Mouse (Mus musculus) limb, embryonic 11.5 days (tissue): Measurements from ENCODE around the gene Ovca2. TPM values are rescaled to one million over a fixed set of nuclear protein-coding genes. Genes with fewer than 3 reads are reported as not detected.
A peak's percentile ranks its signal among the peaks of the same experiment; 100 is the strongest.

Experiments
- ATAC-seq: fragments of 200-750 bp; cut with Nextera tagmentation; 2 replicates; pipeline ENCODE4 v1.8.0; 2017; ENCODE audit warnings: low read depth; ENCODE audit not compliant: insufficient number of reproducible peaks, low FRiP score, low TSS enrichment
- DNase-seq: peaks from one replicate; pipeline ENCODE4 v3.0.0-alpha.2; 2015; ENCODE audit warnings: low spot score
- H3K27ac ChIP-seq: fragments of 300-500 bp; sonication (generic); replicated peaks from 2 replicates; pipeline ENCODE4 v1.5.1; 2014; ENCODE audit warnings: low read depth, mild to moderate bottlenecking, low read length
- H3K27me3 ChIP-seq: fragments of 300-500 bp; sonication (generic); 2 replicates; pipeline ENCODE4 v1.6.1; 2014; ENCODE audit warnings: mild to moderate bottlenecking, low read length, mixed read lengths; ENCODE audit not compliant: control insufficient read depth, insufficient read depth
- H3K36me3 ChIP-seq: fragments of 300-500 bp; sonication (generic); 2 replicates; pipeline ENCODE4 v1.6.1; 2014; ENCODE audit warnings: mild to moderate bottlenecking, low read length, moderate library complexity, mixed read lengths; ENCODE audit not compliant: control insufficient read depth, insufficient read depth
- H3K4me1 ChIP-seq: fragments of 300-500 bp; sonication (generic); 2 replicates; pipeline ENCODE4 v1.6.1; 2014; ENCODE audit warnings: low read length, mixed read lengths; ENCODE audit not compliant: control insufficient read depth, insufficient read depth
- H3K4me2 ChIP-seq: fragments of 300-500 bp; sonication (generic); 2 replicates; pipeline ENCODE4 v1.6.1; 2014; ENCODE audit warnings: low read depth, mild to moderate bottlenecking, moderate library complexity; ENCODE audit not compliant: severe bottlenecking
- H3K4me3 ChIP-seq: fragments of 300-500 bp; sonication (generic); 2 replicates; pipeline ENCODE4 v1.5.1; 2014; ENCODE audit warnings: low read depth, low read length
- H3K9ac ChIP-seq: fragments of 300-500 bp; sonication (generic); 2 replicates; pipeline ENCODE4 v1.6.1; 2014; ENCODE audit warnings: mild to moderate bottlenecking, low read length
- H3K9me3 ChIP-seq: fragments of 300-500 bp; sonication (generic); 2 replicates; pipeline ENCODE4 v1.6.1; 2016; ENCODE audit warnings: low read length; ENCODE audit not compliant: control insufficient read depth
- WGBS: fragments of 180-500 bp; shearing (Covaris S2); extraction: QIAGEN DNeasy Blood & Tissue Kit; methylation state at CpG from one replicate; pipeline ENCODE4 v1.1.7; 2014; 5-methylcytosine and 5-hydroxymethylcytosine counted together
- polyA plus RNA-seq: library from polyadenylated mRNA; unstranded; fragments of >200 nt; fragmentation: Nextera tagmentation; extraction: Ambion mirVana; gene quantifications from 2 replicates; pipeline ENCODE4 v1.2.1, GENCODE M21; 2014

Gene Ovca2
- polyA plus RNA-seq, 1 experiment from 2014 or later = 38.2 TPM

- Histone ChIP-seq H3K36me3 (no peaks in the 10 kb centered on the region), H3K4me3 (no peak overlapping the region), H3K9me3 (no peaks in the 10 kb centered on the region), H3K4me2 (no peak overlapping the region), H3K9ac (no peak overlapping the region), H3K4me1 (peaks cover 14% of the 10 kb centered on the region), H3K27me3 (no peaks in the 10 kb centered on the region; the same call in 1 of the 2 replicates), H3K27ac (no peak overlapping the region)
- DNase-seq (no peak), ATAC-seq (no peak)
- 79% methylated on average over 2 of the region's 3 CpGs for WGBS
Observed at GRCm38 (mm10) chr11:75212876-75213275, 34.2 kb upstream of the Ovca2 start.

DNA sequence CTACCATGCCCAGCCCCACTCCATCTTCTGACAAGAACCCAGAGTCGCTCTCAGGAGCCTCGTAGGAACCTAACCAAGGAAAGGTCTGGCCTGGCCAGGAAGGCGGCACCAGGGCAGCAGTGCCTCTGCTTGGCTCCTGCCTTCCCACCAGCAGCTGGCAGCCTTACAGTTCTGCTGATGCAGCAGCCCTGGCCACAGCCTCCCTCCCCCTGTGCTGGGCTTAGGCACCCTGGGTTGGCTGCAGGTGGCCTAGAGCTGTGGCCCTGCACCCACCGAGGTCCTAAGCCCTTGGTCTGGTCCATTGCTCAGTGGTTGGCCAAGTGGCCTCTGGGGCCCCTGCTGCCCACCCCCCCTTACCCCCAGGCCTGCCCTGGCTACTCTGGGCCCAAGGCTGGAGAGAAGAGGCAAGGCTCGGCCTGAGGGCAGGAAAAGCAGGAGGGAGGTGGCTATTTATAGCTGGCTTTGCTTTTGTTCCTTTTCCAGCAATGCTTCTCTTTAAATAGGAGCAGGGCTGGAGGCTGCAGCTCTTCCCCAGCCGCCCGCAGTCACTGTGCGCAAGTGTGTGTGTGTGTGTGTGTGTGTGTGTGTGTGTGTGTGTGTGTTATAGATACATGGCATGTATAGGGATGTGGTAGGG lies 33.5 kb upstream of the Ovca2 start:
- 57% methylated on average over 8 of the region's 8 CpGs for WGBS
- no peak overlapping the region for H3K4me2 ChIP-seq
- DNase-seq (no peak), ATAC-seq (no peak)
- H3K36me3 ChIP-seq = no peaks in the 10 kb centered on the region
- no peaks in the 10 kb centered on the region; the same call in 1 of the 2 replicates for H3K27me3 ChIP-seq
- H3K27ac ChIP-seq = no peak overlapping the region; the same call in 1 of the 2 replicates
- H3K4me1 ChIP-seq = peaks cover 14% of the 10 kb centered on the region
- no peak overlapping the region for H3K4me3 ChIP-seq
- no peaks in the 10 kb centered on the region for H3K9me3 ChIP-seq
- no peak overlapping the region for H3K9ac ChIP-seq

GRCm38 (mm10) chr11:75210755-75211154 lies 32.1 kb upstream of the Ovca2 start:
- Histone ChIP-seq H3K9me3 (no peaks in the 10 kb centered on the region), H3K4me3 (no peak overlapping the region), H3K4me2 (no peak overlapping the region), H3K9ac (no peak overlapping the region), H3K36me3 (no peaks in the 10 kb centered on the region), H3K27me3 (no peaks in the 10 kb centered on the region; the same call in 1 of the 2 replicates), H3K4me1 (peaks cover 14% of the 10 kb centered on the region), H3K27ac (no peak overlapping the region)
- DNase-seq (no peak), ATAC-seq (no peak)
- 45% methylated on average over 6 of the region's 6 CpGs for WGBS

- H3K9me3 ChIP-seq = no peaks in the 10 kb centered on the region
- WGBS = 79% methylated on average over 4 of the region's 4 CpGs
- H3K4me3 ChIP-seq = no peak overlapping the region
- no peak overlapping the region for H3K27ac ChIP-seq
- no peak for DNase-seq
- H3K9ac ChIP-seq = no peak overlapping the region
- H3K27me3 ChIP-seq = no peaks in the 10 kb centered on the region; the same call in 1 of the 2 replicates
- no peaks in the 10 kb centered on the region for H3K36me3 ChIP-seq
- H3K4me1 ChIP-seq = peaks cover 14% of the 10 kb centered on the region
- H3K4me2 ChIP-seq = no peak overlapping the region
- ATAC-seq = no peak
Observed at GRCm38 (mm10) chr11:75210093-75210492, 31.5 kb upstream of the Ovca2 start.

DNA sequence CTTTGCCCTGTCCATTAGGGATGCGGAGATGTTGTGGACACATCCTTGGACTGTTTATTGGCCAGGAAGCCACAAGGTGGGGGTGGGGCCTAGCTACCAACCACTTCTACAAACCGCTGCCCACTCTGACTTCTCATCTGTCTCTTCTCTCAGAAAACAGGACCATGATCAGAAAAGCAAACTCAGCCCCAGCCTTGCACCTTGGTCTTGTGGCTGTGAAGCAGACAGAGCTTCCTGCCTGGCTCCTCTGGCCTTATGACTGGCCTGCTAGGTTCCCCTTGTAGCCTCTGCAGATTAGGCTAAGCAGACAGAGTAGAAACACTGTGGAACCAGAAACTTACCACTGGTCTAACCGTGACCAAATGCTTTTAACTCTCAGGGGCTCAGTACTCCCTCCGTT lies 30.7 kb upstream of the Ovca2 start:
- H3K36me3 ChIP-seq = no peaks in the 10 kb centered on the region
- H3K9ac ChIP-seq = no peak overlapping the region
- peaks cover 20% of the 10 kb centered on the region for H3K4me1 ChIP-seq
- ATAC-seq = no peak
- no peak overlapping the region for H3K4me2 ChIP-seq
- no peaks in the 10 kb centered on the region for H3K9me3 ChIP-seq
- DNase-seq = no peak
- H3K27me3 ChIP-seq = no peaks in the 10 kb centered on the region; the same call in 1 of the 2 replicates
- no peak overlapping the region for H3K27ac ChIP-seq
- H3K4me3 ChIP-seq = no peak overlapping the region
- 69% methylated on average over 4 of the region's 4 CpGs for WGBS

DNA sequence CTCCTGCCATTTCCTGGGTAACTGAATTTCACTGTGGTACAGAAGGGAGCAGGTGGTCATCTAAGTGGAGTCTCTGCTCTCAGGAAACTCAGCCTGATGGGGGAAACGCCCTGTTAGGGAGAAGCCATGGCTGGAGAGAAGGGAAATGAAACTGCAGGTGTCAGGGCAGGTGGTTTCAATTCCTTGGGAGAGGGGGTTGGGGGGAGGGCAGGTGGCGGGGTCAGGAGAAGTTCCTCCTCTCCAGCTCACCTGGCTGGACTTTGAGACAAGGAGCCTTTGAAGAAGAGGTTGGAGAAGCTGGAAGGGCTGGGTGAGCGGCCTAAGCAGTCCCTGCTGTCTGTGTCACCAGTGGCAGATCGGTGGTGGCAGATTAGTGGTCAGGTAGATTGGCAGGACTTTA lies 27.7 kb upstream of the Ovca2 start:
- H3K4me1 ChIP-seq = peaks cover 6% of the 10 kb centered on the region; the same call in 1 of the 2 replicates
- no peak for ATAC-seq

DNA sequence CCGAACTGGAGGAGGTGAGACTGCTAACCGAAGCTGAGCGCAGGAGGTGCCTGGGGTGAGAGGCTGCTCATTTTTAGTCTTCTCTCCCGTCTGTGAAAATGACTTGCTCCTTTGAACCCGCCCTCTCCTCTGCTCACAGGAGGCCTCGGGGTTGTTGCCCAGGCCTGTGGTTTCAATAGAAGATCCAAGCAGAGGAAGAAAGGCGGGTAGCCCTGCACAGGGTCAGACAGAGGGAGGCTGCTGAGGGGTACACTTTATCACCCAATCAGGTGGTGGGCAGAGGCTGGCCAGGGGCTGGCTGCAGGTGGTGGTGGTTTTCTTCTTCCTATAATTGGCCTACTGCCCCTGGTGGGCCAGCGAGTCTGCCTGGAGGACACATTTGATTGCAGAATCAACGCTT lies 25.8 kb upstream of the Ovca2 start:
- Histone ChIP-seq H3K27me3 (no peaks in the 10 kb centered on the region), H3K9me3 (no peaks in the 10 kb centered on the region), H3K27ac (no peak overlapping the region), H3K4me1 (peaks cover 6% of the 10 kb centered on the region; the same call in 1 of the 2 replicates), H3K4me2 (no peak overlapping the region), H3K9ac (peak overlapping the region; percentile 2; the same call in 1 of the 2 replicates), H3K4me3 (no peak overlapping the region), H3K36me3 (no peaks in the 10 kb centered on the region)
- DNase-seq (no peak), ATAC-seq (no peak)
- 42% methylated on average over 9 of the region's 9 CpGs for WGBS

More for the DNA sequence above, 27.7 kb upstream of the Ovca2 start:
- H3K4me2 ChIP-seq = no peak overlapping the region
- H3K9me3 ChIP-seq = no peaks in the 10 kb centered on the region
- H3K9ac ChIP-seq = no peak overlapping the region
- H3K27me3 ChIP-seq = no peaks in the 10 kb centered on the region
- 68% methylated on average over 4 of the region's 4 CpGs for WGBS
- no peak for DNase-seq
- H3K4me3 ChIP-seq = no peak overlapping the region
- no peaks in the 10 kb centered on the region for H3K36me3 ChIP-seq
- H3K27ac ChIP-seq = no peak overlapping the region

DNA sequence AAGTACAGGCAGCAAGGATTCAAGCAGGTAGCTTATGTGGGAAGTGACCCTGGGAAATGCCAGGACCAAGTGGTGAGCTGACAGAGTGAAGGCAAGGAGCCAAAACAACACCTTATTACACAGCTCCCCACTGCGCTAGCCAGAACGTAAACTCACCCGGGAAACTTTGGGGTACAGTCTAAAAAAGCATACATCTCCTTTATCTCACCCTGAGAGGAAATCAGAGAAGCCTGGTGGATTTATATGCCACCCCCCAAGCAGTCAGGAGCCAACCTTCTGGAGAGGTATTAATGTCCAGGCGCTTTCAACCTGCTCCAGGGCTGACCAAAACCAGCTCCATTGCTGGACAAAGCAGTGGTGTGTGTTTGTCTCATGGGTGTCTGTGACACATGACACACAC lies 25.3 kb upstream of the Ovca2 start:
- Histone ChIP-seq H3K9ac (no peak overlapping the region), H3K4me2 (no peak overlapping the region), H3K4me1 (peaks cover 6% of the 10 kb centered on the region; the same call in 1 of the 2 replicates), H3K27ac (no peak overlapping the region), H3K9me3 (no peaks in the 10 kb centered on the region), H3K27me3 (no peaks in the 10 kb centered on the region), H3K36me3 (no peaks in the 10 kb centered on the region), H3K4me3 (no peak overlapping the region)
- DNase-seq (no peak), ATAC-seq (no peak)
- 89% methylated on average over 4 of the region's 4 CpGs for WGBS

DNA sequence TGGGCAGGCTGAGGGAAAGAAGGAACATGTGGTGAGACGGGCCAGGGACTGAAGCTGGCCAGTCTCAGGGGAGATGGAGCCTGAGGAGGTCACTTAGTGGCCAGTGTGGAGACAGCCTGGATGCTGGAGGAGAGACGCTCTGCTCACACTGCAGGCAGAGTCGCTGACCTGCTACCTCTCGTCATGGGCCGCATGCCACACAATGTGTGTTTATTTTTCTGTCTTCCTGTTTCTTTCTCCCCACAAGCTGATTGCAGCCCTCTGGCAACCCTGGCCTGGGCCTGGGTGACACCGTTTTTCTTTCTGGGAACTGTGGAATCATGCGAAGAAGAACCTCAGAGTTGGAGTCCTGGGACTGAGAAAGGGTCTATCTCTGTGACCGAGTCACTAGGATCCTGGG lies 23.1 kb upstream of the Ovca2 start:
- H3K36me3 ChIP-seq = no peaks in the 10 kb centered on the region
- ATAC-seq = no peak
- H3K27ac ChIP-seq = no peak overlapping the region
- no peak overlapping the region for H3K9ac ChIP-seq
- no peak overlapping the region for H3K4me2 ChIP-seq
- no peak for DNase-seq
- no peak overlapping the region for H3K4me3 ChIP-seq
- peaks cover 6% of the 10 kb centered on the region; the same call in 1 of the 2 replicates for H3K4me1 ChIP-seq
- no peaks in the 10 kb centered on the region for H3K27me3 ChIP-seq
- H3K9me3 ChIP-seq = no peaks in the 10 kb centered on the region
- 55% methylated on average over 8 of the region's 8 CpGs for WGBS
